Mouse (Mus musculus): ENCODE results near the gene Pced1a. TPM values are rescaled to one million over a fixed set of nuclear protein-coding genes. Genes with fewer than 3 reads are reported as not detected.
A peak's percentile ranks its signal among the peaks of the same experiment; 100 is the strongest.

The Pced1a gene
- total RNA-seq (2021), result 10 to 100 TPM; 22.4 to 25.4 TPM

DNA sequence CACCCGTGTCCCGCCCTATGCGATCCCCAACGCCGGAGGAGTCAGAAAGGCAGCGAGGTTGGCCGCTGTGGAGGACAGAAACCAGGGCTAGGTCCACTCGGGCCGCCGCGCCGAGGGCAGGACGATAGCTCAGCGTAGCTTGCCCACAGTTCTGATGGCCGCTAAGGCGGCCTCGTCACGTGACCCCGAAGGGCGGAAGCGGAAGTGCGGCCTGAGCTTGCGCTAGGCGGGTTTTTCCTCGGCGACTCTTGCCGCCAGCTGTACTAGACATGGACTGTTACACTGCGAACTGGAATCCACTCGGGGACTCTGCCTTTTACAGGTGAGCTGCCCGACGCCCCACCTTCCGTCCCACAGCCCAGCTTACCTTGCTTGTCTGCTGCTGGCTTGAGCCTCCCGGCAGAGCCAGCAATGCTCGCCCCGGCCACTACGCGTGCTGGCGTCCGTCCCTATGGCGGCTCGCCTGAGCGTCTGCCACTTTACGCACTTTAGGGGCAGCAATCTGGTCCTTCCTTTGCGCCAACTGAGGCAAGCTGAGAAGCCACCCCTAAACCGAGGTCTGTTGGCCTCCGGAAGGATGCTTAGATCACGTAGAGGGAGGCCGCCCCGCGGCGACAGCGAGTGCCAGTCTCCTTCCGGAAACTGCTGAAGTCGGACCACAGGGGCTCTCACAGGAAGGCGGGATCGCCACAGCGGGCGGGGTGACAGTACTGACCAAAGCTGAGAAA is at the start of gene Pced1a, which contains the start of gene Vps16:
TSS of gene Pced1a (minus strand) at position 576 of the 728 bp plus-strand sequence.
TSS of gene Vps16 (plus strand) at position 214 of the 728 bp plus-strand sequence.
- peak; percentile 82 to 90 for DNase-seq (ENCODE audit: extremely low spot score in 1 of 2, low spot score in 1 of 2)

GRCm38 (mm10) chr2:130472908-130473510 is 48.5 kb upstream of the Pced1a start:
- no peak for DNase-seq (ENCODE audit: extremely low spot score in 1 of 2, low spot score in 1 of 2)

DNA sequence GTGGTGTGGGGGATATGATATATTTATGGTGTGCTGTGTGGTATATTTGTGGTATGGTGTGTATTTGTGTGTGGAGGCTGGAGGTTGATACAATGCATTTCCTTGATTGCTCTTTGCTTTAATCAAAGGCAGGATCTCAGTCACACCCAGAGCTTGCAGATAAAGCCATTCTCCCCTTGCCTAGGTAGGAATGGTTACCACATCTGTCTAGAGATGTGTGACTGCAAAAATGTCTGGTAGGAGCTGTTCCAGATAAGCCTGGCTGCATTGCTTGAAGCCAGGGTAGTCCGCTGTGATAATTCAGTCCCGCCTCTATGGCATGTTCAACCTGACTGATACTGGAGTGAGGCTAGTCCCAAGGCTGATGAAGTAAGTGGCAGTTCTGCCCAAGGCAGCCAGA is 45.4 kb upstream of the Pced1a start:
- DNase-seq (ENCODE audit: extremely low spot score in 1 of 2, low spot score in 1 of 2), result no peak

DNA sequence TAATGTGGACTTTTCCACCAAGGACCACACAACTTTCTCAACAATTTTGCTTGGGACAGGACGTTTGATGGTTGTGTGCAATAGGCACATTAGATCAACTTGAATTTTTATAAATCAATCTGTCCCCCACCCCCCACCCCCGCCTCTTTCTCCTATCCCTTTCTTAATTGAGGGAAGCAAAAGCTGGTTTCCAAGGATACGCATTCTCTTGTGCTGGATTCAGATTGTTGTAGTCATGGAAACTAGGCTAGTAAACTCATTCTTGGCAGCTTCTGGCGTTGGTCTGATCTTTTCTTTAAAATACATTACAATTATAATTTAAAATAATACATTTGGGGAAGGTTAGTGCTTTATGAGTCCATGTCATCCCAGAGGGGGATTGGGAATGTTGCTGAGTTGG is 44.9 kb upstream of the Pced1a start:
- DNase-seq (ENCODE audit: extremely low spot score in 1 of 2, low spot score in 1 of 2), result no peak

- DNase-seq (ENCODE audit: extremely low spot score in 1 of 2, low spot score in 1 of 2), result no peak
These were observed 41.9 kb upstream of the Pced1a start for GRCm38 (mm10) chr2:130466438-130466837.

DNA sequence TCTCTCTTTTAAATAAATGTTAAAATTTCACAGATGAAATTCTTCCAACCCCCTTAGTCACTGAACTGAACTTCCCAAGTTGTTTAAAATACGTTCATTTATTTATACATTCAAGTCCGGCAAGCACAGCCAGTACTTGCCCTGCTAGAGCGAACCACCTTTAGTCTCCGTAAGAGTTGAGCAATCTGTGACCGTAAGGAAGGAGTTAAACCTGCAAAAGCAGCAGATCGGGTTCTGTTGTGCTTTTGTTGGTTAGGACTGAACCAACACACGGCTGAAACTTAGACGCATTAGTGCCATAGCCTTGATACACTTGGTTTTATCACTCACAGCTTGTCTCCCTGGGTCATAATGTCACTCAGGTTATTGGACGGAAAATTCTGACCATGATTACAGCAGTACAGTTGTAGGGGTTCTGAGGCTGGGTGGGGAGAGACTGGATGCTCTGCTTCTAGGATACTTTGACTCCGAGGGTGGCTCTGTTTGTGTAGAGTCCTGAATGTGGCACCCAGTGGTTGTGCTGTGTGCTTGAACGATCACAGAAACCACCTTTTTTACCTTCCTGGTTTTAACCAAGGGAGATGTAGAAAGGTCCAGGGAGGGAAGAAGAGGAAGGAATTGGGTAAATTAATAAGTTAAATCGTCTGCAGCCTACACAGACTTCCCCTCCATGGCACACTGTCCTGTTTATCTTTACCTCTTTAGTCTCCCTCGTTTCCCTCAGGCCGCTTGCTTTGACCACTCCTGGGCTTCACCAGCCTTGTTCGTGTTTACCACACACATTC is 37.0 kb upstream of the Pced1a start:
- no peak for DNase-seq (ENCODE audit: extremely low spot score in 1 of 2, low spot score in 1 of 2)

GRCm38 (mm10) chr2:130459576-130459975 is 35.1 kb upstream of the Pced1a start:
- no peak for DNase-seq (ENCODE audit: extremely low spot score in 1 of 2, low spot score in 1 of 2)

- DNase-seq (ENCODE audit: extremely low spot score in 1 of 2, low spot score in 1 of 2), result no peak
These were observed 33.4 kb upstream of the Pced1a start for GRCm38 (mm10) chr2:130457871-130458270.

GRCm38 (mm10) chr2:130454748-130455370 is 30.4 kb upstream of the Pced1a start:
- DNase-seq (ENCODE audit: extremely low spot score in 1 of 2, low spot score in 1 of 2), result no peak

- DNase-seq (ENCODE audit: extremely low spot score in 1 of 2, low spot score in 1 of 2), result no peak
These were observed 28.9 kb upstream of the Pced1a start for GRCm38 (mm10) chr2:130453421-130453820.

DNA sequence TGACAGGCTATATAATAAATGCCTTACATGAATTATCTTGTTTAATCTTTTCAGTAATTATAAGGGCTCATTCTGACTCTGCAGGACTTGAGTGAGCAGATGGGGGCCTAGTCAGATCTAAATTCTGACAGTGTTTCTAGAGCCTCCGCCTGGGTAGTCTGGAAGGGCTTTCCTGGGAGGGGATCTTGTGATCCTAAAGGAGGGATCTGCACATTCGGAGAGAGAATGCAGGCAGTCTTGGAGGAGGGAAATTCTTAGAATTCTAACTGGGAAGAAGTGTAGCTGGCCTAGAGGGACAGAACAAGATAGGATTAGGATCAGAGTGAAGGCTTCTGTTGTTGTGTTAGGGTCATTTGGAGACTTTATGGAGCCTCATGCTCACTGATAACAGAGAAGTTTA is 27.8 kb upstream of the Pced1a start:
- DNase-seq (ENCODE audit: extremely low spot score in 1 of 2, low spot score in 1 of 2), result no peak

DNA sequence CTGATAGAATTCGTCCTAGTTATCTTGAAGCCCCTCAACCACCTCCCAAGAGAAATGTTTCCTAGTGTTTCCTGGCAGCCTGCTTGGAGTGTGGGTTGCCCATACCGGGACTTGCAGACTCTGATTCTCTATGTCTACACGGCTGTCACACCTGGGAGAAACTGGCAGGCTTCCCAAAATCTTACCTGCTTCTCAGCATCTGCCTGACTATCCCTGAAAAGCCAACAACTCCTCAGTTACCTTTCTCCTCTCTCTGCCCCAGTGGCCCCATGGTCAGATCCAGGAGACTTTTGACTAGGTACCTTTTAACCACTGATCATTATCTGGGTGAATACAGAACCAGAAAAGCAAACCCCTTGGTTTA is 27.2 kb upstream of the Pced1a start:
- no peak for DNase-seq (ENCODE audit: extremely low spot score in 1 of 2, low spot score in 1 of 2)

DNA sequence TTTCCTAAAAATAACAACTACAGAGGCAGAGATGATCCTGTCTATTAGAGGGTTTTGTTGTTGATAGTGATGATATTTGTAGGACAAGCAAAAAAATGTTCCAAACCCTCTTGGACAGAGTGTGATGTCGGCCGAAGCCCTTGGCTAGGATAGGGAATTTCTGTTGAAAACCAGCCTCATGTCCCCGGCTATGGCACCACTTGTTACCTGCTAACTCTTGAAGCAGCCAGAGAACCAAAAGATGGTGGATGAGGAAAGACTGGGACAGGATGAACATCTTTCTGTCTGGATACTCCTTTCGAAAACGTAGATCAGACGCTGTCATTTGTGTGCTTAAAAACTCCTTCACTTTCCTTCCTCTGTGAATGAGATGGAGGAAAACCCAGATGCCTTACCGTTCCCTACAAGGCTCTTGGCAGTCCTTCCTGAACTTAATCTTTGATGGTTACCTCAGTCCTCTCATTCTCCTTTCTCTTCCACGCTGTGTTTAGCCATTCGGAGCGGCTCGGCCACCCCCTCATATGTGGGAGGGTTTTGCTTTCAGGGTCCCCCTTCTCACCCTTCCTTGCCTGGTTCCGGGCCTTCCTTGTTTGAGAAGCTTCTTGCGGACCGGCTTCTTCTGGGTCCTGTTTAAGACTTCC is 26.7 kb upstream of the Pced1a start:
- DNase-seq (ENCODE audit: extremely low spot score in 1 of 2, low spot score in 1 of 2), result no peak

GRCm38 (mm10) chr2:130450434-130450796 is 25.9 kb upstream of the Pced1a start:
- peak in 1 of 2 experiments; percentile 52 for DNase-seq (ENCODE audit: extremely low spot score in 1 of 2, low spot score in 1 of 2)

- peak; percentile 91 to 95 for DNase-seq (ENCODE audit: extremely low spot score in 1 of 2, low spot score in 1 of 2)
These were observed 25.4 kb upstream of the Pced1a start, which contains the start of gene Ptpra for GRCm38 (mm10) chr2:130449794-130450433. Gene Ptpra, plus strand, starts transcription at chr2:130450278.

DNA sequence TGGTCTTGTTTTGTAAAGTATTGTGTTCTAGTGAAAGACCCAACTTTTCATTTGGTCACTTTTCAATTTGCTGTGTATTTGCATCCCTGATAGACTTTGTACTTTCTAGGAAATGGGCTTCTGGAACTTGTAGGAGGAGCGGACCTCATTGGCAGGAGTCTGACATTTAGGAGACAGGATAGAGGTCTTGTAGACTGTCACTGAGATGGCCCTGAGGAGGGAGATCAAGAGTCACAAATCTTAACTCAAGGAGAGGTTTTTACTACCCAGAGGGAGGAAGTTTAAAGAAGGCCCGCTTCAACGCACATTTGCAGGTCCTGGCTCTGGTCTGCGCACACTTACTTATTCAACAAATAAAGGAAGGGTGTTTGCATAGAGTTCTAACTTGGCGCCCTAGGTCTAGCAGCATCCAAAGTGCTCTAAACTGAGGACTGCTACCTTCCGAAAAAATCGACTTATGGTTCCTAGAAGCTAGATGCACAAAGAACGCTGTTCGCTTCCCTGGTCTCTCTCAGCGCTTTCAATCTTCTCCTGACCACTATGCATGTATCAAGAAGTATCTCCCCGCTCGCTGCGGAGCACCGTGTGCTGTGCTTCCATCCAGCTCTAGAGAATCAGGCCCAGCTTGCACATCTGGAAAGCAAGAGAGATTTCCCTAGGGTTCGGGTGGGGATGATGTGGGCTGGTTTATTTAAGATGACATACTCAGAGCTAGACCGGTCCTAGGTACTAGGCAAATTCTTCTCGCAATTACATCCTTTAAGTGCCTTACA is 24.7 kb upstream of the Pced1a start:
- no peak for DNase-seq (ENCODE audit: extremely low spot score in 1 of 2, low spot score in 1 of 2)

GRCm38 (mm10) chr2:130448449-130448848 is 23.9 kb upstream of the Pced1a start:
- no peak for DNase-seq (ENCODE audit: extremely low spot score in 1 of 2, low spot score in 1 of 2)

- DNase-seq (ENCODE audit: extremely low spot score in 1 of 2, low spot score in 1 of 2), result no peak
These were observed 17.7 kb upstream of the Pced1a start for GRCm38 (mm10) chr2:130442162-130442561.

DNA sequence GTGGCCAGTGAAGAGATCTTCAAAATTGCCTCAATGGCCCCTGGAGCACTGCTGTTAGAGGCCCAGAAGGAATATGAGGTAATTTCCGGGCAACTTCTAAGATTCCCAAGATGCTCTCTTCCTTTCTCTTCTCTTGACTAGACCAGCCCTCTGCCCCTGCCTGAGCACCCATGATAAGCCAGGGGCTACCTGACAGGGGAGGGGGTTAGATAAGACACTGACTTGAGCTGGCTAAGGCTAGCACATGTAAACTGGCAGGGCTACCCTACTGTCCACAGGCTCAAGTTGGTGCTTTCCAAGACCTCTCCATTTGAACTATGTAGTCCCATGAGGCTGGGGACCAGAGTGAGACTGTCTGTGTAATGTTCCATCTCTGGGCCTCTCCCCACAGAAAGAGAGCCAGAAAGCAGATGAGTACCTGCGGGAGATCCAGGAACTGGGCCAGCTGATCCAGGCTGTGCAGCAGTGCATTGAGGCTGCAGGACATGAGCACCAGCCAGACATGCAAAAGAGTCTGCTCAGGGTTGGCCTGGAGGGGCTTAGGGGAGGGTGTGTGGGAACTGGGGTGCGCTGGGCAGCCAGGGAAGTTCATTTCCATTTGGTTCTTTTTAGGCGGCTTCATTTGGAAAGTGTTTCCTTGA is 15.5 kb upstream of the Pced1a start:
- DNase-seq (ENCODE audit: extremely low spot score in 1 of 2, low spot score in 1 of 2), result no peak
